Mouse (Mus musculus): ENCODE data around the gene Tmem144. TPM values are rescaled to one million over a fixed set of nuclear protein-coding genes. Genes with fewer than 3 reads are reported as not detected.
"Not testable (repeated sequence)": the region's sequence is repeated elsewhere in the genome, so short reads cannot be mapped to it uniquely, and the experiment has no call there.

The Tmem144 gene
- polyA plus RNA-seq, 1 experiment from 2014 or later = 3.0 TPM

- H3K27ac ChIP-seq = no peak overlapping the region
- ATAC-seq (ENCODE audit: low FRiP score, low read depth) = no peak
- H3K27me3 ChIP-seq = no peaks in the 10 kb centered on the region
- peaks cover 5% of the 10 kb centered on the region; the same call in 1 of the 2 replicates for H3K4me1 ChIP-seq
- H3K4me3 ChIP-seq = no peak overlapping the region
- H3K9me3 ChIP-seq = no peaks in the 10 kb centered on the region
- H3K36me3 ChIP-seq = no peaks in the 10 kb centered on the region
- no peak overlapping the region for H3K9ac ChIP-seq
- WGBS = 87% methylated on average over 16 of the region's 16 CpGs
- no peak overlapping the region for H3K4me2 ChIP-seq (replicated peaks)
These were observed 31.4 kb downstream of the Tmem144 start for GRCm38 (mm10) chr3:79821131-79821530.

GRCm38 (mm10) chr3:79818202-79818995 is 34.2 kb downstream of the Tmem144 start:
- peak overlapping the region; percentile 35 for H3K4me2 ChIP-seq (replicated peaks)
- 15% methylated on average over 14 of the region's 14 CpGs for WGBS
- H3K9me3 ChIP-seq = no peaks in the 10 kb centered on the region
- no peaks in the 10 kb centered on the region for H3K36me3 ChIP-seq
- H3K27me3 ChIP-seq = 0 out of 2 replicates have a peak, but pooled peaks cover 3% of the 10 kb centered on the region
- ATAC-seq (ENCODE audit: low FRiP score, low read depth) = no peak
- no peak overlapping the region for H3K4me3 ChIP-seq
- H3K9ac ChIP-seq = peak overlapping the region; percentile 25; the same call in 1 of the 2 replicates
- no peak overlapping the region for H3K27ac ChIP-seq
- H3K4me1 ChIP-seq = peaks cover 5% of the 10 kb centered on the region; the same call in 1 of the 2 replicates

GRCm38 (mm10) chr3:79816229-79816628 is 36.3 kb downstream of the Tmem144 start:
- no peaks in the 10 kb centered on the region for H3K9me3 ChIP-seq
- no peaks in the 10 kb centered on the region for H3K36me3 ChIP-seq
- H3K4me2 ChIP-seq (replicated peaks) = no peak overlapping the region
- no peak for ATAC-seq (ENCODE audit: low FRiP score, low read depth)
- 74% methylated on average over 4 of the region's 4 CpGs for WGBS
- no peak overlapping the region for H3K4me3 ChIP-seq
- H3K27me3 ChIP-seq = 0 out of 2 replicates have a peak, but pooled peaks cover 3% of the 10 kb centered on the region
- H3K9ac ChIP-seq = no peak overlapping the region
- H3K4me1 ChIP-seq = peaks cover 5% of the 10 kb centered on the region; the same call in 1 of the 2 replicates
- H3K27ac ChIP-seq = no peak overlapping the region

GRCm38 (mm10) chr3:79813814-79814490 is 38.6 kb downstream of the Tmem144 start:
- no peaks in the 10 kb centered on the region for H3K9me3 ChIP-seq
- no peak overlapping the region for H3K9ac ChIP-seq
- ATAC-seq (ENCODE audit: low FRiP score, low read depth) = 0 out of 2 replicates have a peak, but pooled peaks have one; percentile 55
- no peak overlapping the region for H3K4me3 ChIP-seq
- peak overlapping the region; percentile 38; the same call in 1 of the 2 replicates for H3K4me2 ChIP-seq (replicated peaks)
- H3K27me3 ChIP-seq = 0 out of 2 replicates have a peak, but pooled peaks cover 3% of the 10 kb centered on the region
- H3K27ac ChIP-seq = no peak overlapping the region
- WGBS = 31% methylated on average over 19 of the region's 19 CpGs
- H3K4me1 ChIP-seq = peaks cover 5% of the 10 kb centered on the region; the same call in 1 of the 2 replicates
- no peaks in the 10 kb centered on the region for H3K36me3 ChIP-seq

GRCm38 (mm10) chr3:79812042-79812441 is 40.5 kb downstream of the Tmem144 start:
- Histone ChIP-seq H3K4me1 (no peaks in the 10 kb centered on the region), H3K4me2 (replicated peaks) (no peak overlapping the region)

GRCm38 (mm10) chr3:79811632-79812031 is 40.9 kb downstream of the Tmem144 start:
- ATAC-seq (ENCODE audit: low FRiP score, low read depth) = no peak
- H3K27ac ChIP-seq = no peak overlapping the region

More at GRCm38 (mm10) chr3:79812042-79812441, 40.5 kb downstream of the Tmem144 start:
- ATAC-seq (ENCODE audit: low FRiP score, low read depth) = no peak
- H3K9ac ChIP-seq = no peak overlapping the region
- H3K36me3 ChIP-seq = no peaks in the 10 kb centered on the region
- no peaks in the 10 kb centered on the region for H3K9me3 ChIP-seq
- H3K27me3 ChIP-seq = 0 out of 2 replicates have a peak, but pooled peaks cover 3% of the 10 kb centered on the region
- H3K4me3 ChIP-seq = no peak overlapping the region
- 75% methylated on average over 2 of the region's 2 CpGs for WGBS
- H3K27ac ChIP-seq = no peak overlapping the region

GRCm38 (mm10) chr3:79810563-79810962 is 42.0 kb downstream of the Tmem144 start:
- no peak for ATAC-seq (ENCODE audit: low FRiP score, low read depth)
- no peaks in the 10 kb centered on the region for H3K4me1 ChIP-seq
- H3K4me3 ChIP-seq = no peak overlapping the region
- H3K9ac ChIP-seq = no peak overlapping the region
- no peak overlapping the region for H3K4me2 ChIP-seq (replicated peaks)
- no peaks in the 10 kb centered on the region for H3K9me3 ChIP-seq
- H3K27me3 ChIP-seq = no peaks in the 10 kb centered on the region
- WGBS = 70% methylated on average over 6 of the region's 6 CpGs
- H3K27ac ChIP-seq = no peak overlapping the region
- H3K36me3 ChIP-seq = no peaks in the 10 kb centered on the region

More at GRCm38 (mm10) chr3:79811632-79812031, 40.9 kb downstream of the Tmem144 start:
- Histone ChIP-seq H3K4me2 (replicated peaks) (no peak overlapping the region), H3K9me3 (no peaks in the 10 kb centered on the region), H3K9ac (no peak overlapping the region), H3K27me3 (0 out of 2 replicates have a peak, but pooled peaks cover 3% of the 10 kb centered on the region), H3K4me3 (no peak overlapping the region), H3K36me3 (no peaks in the 10 kb centered on the region), H3K4me1 (no peaks in the 10 kb centered on the region)
- 54% methylated on average over 3 of the region's 3 CpGs for WGBS

GRCm38 (mm10) chr3:79809180-79809567 is 43.4 kb downstream of the Tmem144 start:
- no peaks in the 10 kb centered on the region for H3K9me3 ChIP-seq
- H3K4me3 ChIP-seq = no peak overlapping the region
- no peak overlapping the region for H3K4me2 ChIP-seq (replicated peaks)
- no peak overlapping the region for H3K9ac ChIP-seq
- no peaks in the 10 kb centered on the region for H3K4me1 ChIP-seq
- peak; percentile 78; the same call in 1 of the 2 replicates for ATAC-seq (ENCODE audit: low FRiP score, low read depth)
- 15% methylated on average over 4 of the region's 4 CpGs for WGBS
- no peaks in the 10 kb centered on the region for H3K27me3 ChIP-seq
- no peaks in the 10 kb centered on the region for H3K36me3 ChIP-seq
- no peak overlapping the region for H3K27ac ChIP-seq

- Histone ChIP-seq H3K4me3 (no peak overlapping the region), H3K36me3 (no peaks in the 10 kb centered on the region), H3K4me1 (no peaks in the 10 kb centered on the region), H3K9me3 (no peaks in the 10 kb centered on the region), H3K9ac (no peak overlapping the region), H3K27ac (no peak overlapping the region), H3K27me3 (no peaks in the 10 kb centered on the region), H3K4me2 (replicated peaks) (no peak overlapping the region)
- 63% methylated on average over 9 of the region's 9 CpGs for WGBS
- ATAC-seq (ENCODE audit: low FRiP score, low read depth) = peak; percentile 48; the same call in 1 of the 2 replicates
These were observed 43.9 kb downstream of the Tmem144 start for GRCm38 (mm10) chr3:79808530-79809179.

GRCm38 (mm10) chr3:79800761-79801160 is 51.8 kb downstream of the Tmem144 start:
- not testable (repeated sequence) for H3K27me3 ChIP-seq; H3K4me3 ChIP-seq; H3K36me3 ChIP-seq; H3K27ac ChIP-seq; H3K9me3 ChIP-seq; H3K4me2 ChIP-seq (replicated peaks); ATAC-seq (ENCODE audit: low FRiP score, low read depth); H3K9ac ChIP-seq; H3K4me1 ChIP-seq
- WGBS = 85% methylated on average over 7 of the region's 7 CpGs

GRCm38 (mm10) chr3:79792307-79792706 is 60.3 kb downstream of the Tmem144 start:
- Histone ChIP-seq H3K9ac (no peak overlapping the region), H3K4me3 (no peak overlapping the region), H3K4me1 (peaks cover 10% of the 10 kb centered on the region), H3K27me3 (no peaks in the 10 kb centered on the region), H3K4me2 (replicated peaks) (no peak overlapping the region), H3K36me3 (no peaks in the 10 kb centered on the region), H3K27ac (no peak overlapping the region), H3K9me3 (no peaks in the 10 kb centered on the region)
- ATAC-seq (ENCODE audit: low FRiP score, low read depth) = no peak
- 75% methylated on average over 6 of the region's 6 CpGs for WGBS

All from limb, embryonic 13.5 days (tissue).